Mouse (Mus musculus) MEL-GATA-1-ER (cell line): ENCODE measurements at regions not wholly inside any gene's neighbourhood (a gene's known extent, or its start where the extent isn't known, plus 50 kb on each side); places are given as distances from the start of the nearest gene placed in this dataset.

Experiments used
- DNase-seq: peaks from one replicate; pipeline ENCODE4 v3.0.0-alpha.2; 2012; ENCODE audit warnings: low read depth; ENCODE audit errors: extremely low read depth

GRCm38 (mm10) chr17:88255744-88256598, 184.5 kb upstream of the Foxn2 start:
- peak; percentile 65 for DNase-seq

- DNase-seq: peak; percentile 39
Measured at GRCm38 (mm10) chr17:88256599-88257544, 183.6 kb upstream of the Foxn2 start.

- no peak for DNase-seq
Measured at GRCm38 (mm10) chr17:88258361-88258796, 182.1 kb upstream of the Foxn2 start.

GRCm38 (mm10) chr17:88260176-88260575, 180.3 kb upstream of the Foxn2 start:
- DNase-seq: no peak

- no peak for DNase-seq
Measured at GRCm38 (mm10) chr17:88260826-88261225, 179.7 kb upstream of the Foxn2 start.

- no peak for DNase-seq
Measured at GRCm38 (mm10) chr17:88261556-88261955, 179.0 kb upstream of the Foxn2 start.

GRCm38 (mm10) chr17:88262326-88263187, 178.0 kb upstream of the Foxn2 start:
- no peak for DNase-seq

- no peak for DNase-seq
Measured at GRCm38 (mm10) chr17:88265291-88265690, 175.2 kb upstream of the Foxn2 start.

GRCm38 (mm10) chr17:88268216-88268615, 172.3 kb upstream of the Foxn2 start:
- no peak for DNase-seq

GRCm38 (mm10) chr17:88268802-88269201, 171.7 kb upstream of the Foxn2 start:
- DNase-seq: no peak

GRCm38 (mm10) chr17:88270896-88271295, 169.6 kb upstream of the Foxn2 start:
- no peak for DNase-seq

- no peak for DNase-seq
Measured at GRCm38 (mm10) chr17:88272161-88272560, 168.3 kb upstream of the Foxn2 start.

GRCm38 (mm10) chr17:88273520-88273919, 167.0 kb upstream of the Foxn2 start:
- no peak for DNase-seq

GRCm38 (mm10) chr17:88274003-88274698, 166.4 kb upstream of the Foxn2 start:
- DNase-seq: no peak

GRCm38 (mm10) chr17:88274720-88275433, 165.6 kb upstream of the Foxn2 start:
- no peak for DNase-seq

- no peak for DNase-seq
Measured at GRCm38 (mm10) chr17:88279656-88280055, 160.9 kb upstream of the Foxn2 start.

- no peak for DNase-seq
Measured at GRCm38 (mm10) chr17:88282711-88283110, 157.8 kb upstream of the Foxn2 start.

GRCm38 (mm10) chr17:88284477-88284876, 156.0 kb upstream of the Foxn2 start:
- no peak for DNase-seq

- DNase-seq: no peak
Measured at GRCm38 (mm10) chr17:88287861-88288260, 152.7 kb upstream of the Foxn2 start.

GRCm38 (mm10) chr17:88297520-88297919, 143.0 kb upstream of the Foxn2 start:
- no peak for DNase-seq
